Mouse (Mus musculus) cortical plate, adult 2 months (tissue): ENCODE data around the gene Faf1.

Source experiments
- CTCF ChIP-seq: fragments of 200-500 bp; IDR thresholded peaks from 2 replicates; pipeline ENCODE4 v1.5.1; 2011; ENCODE audit warnings: mild to moderate bottlenecking, control low read depth, low read length; ENCODE audit not compliant: insufficient read depth; ENCODE audit errors: extremely low read depth
- POLR2A ChIP-seq: fragments of 200-500 bp; IDR thresholded peaks from 2 replicates; pipeline ENCODE4 v1.6.1; 2011; ENCODE audit warnings: mild to moderate bottlenecking, low read length, control low read depth; ENCODE audit not compliant: insufficient read depth; ENCODE audit errors: extremely low read depth

DNA sequence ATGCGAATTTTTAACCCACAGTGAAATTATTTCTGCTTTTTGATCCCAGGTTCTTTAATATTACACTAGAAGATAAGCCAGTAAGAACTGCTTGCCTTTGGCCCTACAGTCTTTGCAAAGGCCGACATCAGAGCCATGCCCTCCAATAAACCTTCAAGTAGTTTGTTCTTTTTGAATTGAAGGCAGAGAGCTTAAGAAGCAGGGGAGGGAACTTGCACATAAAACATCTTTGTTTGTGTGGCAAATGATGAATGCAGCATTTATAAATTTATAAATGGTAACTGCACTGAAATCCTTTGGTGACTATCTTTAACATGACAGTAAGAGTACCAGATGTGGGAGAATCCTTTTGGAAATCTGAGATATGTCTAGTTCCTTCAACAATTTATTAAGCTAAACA lies 16.8 kb upstream of the Faf1 start:
- TF ChIP-seq CTCF, result no peak
- TF ChIP-seq POLR2A, result no peak
